Mouse (Mus musculus) kidney, embryonic 15.5 days (tissue): ENCODE data around the gene Timeless. TPM values are rescaled to one million over a fixed set of nuclear protein-coding genes. Genes with fewer than 3 reads are reported as not detected.
A peak's percentile ranks its signal among the peaks of the same experiment; 100 is the strongest.
"Not testable (repeated sequence)": the region's sequence is repeated elsewhere in the genome, so short reads cannot be mapped to it uniquely, and the experiment has no call there.

Experiments
- ATAC-seq: fragments of 200-750 bp; cut with Nextera tagmentation; replicated peaks from 2 replicates; pipeline ENCODE4 v1.8.0; 2017; ENCODE audit warnings: moderate TSS enrichment; ENCODE audit not compliant: low FRiP score
- H3K27ac ChIP-seq: fragments of 300-500 bp; sonication (generic); 2 replicates; pipeline ENCODE4 v1.5.1; 2015; ENCODE audit warnings: mild to moderate bottlenecking, inconsistent platforms
- H3K27me3 ChIP-seq: fragments of 300-500 bp; sonication (generic); 2 replicates; pipeline ENCODE4 v1.6.1; 2015; ENCODE audit warnings: inconsistent platforms
- H3K36me3 ChIP-seq: fragments of 300-500 bp; sonication (generic); 2 replicates; pipeline ENCODE4 v1.6.1; 2015; ENCODE audit warnings: inconsistent platforms
- H3K4me1 ChIP-seq: fragments of 300-500 bp; sonication (generic); 2 replicates; pipeline ENCODE4 v1.6.1; 2015; ENCODE audit warnings: inconsistent platforms
- H3K4me2 ChIP-seq: fragments of 300-500 bp; sonication (generic); 2 replicates; pipeline ENCODE4 v1.6.1; 2015; ENCODE audit warnings: moderate library complexity, mild to moderate bottlenecking, inconsistent platforms
- H3K4me3 ChIP-seq: fragments of 300-500 bp; sonication (generic); replicated peaks from 2 replicates; pipeline ENCODE4 v1.5.1; 2015; ENCODE audit warnings: mild to moderate bottlenecking, inconsistent platforms
- H3K9ac ChIP-seq: fragments of 300-500 bp; sonication (generic); 2 replicates; pipeline ENCODE4 v1.6.1; 2015; ENCODE audit warnings: mild to moderate bottlenecking, inconsistent platforms
- H3K9me3 ChIP-seq: fragments of 300-500 bp; sonication (generic); replicated peaks from 2 replicates; pipeline ENCODE4 v1.6.1; 2016; ENCODE audit warnings: inconsistent platforms
- WGBS: fragments of 180-500 bp; shearing (Covaris S2); methylation state at CpG from one replicate; pipeline ENCODE4 v1.1.7; 2015; ENCODE audit warnings: mixed read lengths; 5-methylcytosine and 5-hydroxymethylcytosine counted together
- polyA plus RNA-seq: library from polyadenylated mRNA; unstranded; fragments of >200 nt; fragmentation: Nextera tagmentation; extraction: Ambion mirVana; gene quantifications from 2 replicates; pipeline ENCODE4 v1.2.1, GENCODE M21; 2015

Gene Timeless
- 64.4 and 71.7 TPM in 2 replicates for polyA plus RNA-seq

DNA sequence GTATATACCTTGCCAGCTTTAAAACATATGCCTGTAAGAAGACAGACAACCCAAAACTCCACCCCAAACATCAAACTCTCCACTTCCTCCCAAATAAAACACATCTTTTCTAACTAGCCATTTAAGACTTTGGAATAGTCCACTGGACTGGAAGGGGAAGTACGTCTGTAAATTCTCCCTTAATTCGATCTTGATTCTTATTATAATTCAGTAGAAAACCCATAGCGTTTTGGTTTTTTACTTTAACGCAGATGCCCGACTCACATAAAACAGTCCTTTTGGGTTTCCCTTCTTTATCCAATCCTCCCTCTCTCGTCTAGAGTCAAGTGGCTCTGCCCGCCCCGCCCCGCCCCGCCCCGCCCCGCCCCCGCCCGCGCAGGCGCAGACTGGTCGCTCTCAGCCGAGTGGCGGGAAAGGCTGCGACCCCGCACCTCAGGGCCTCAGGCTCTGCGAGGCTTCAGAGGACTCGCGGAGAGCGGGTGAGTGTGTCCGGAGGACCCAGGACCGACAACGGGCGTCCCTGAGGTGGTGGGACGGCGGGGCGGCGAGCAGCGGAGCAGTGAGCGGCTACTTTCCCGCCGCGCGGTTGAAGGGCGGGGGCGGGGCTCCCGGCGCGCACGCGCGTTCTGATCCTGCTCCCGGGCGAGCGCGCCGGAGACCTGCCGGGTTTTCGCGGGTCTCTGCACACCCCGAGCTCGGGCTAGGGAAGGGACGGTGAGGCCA is at the start of gene Timeless:
Gene Timeless (plus strand): TSS at position 369 of the 723 bp plus-strand sequence.
- H3K4me3 ChIP-seq: peak within 1 kb of the TSS; percentile 66
- H3K27ac ChIP-seq: peak within 1 kb of the TSS; percentile 93
- H3K36me3 ChIP-seq: no peaks in the 10 kb centered on the region
- ATAC-seq: peak; percentile 94
- no peaks in the 10 kb centered on the region for H3K9me3 ChIP-seq
- H3K4me2 ChIP-seq: peak within 1 kb of the TSS; percentile 81
- H3K27me3 ChIP-seq: no peaks in the 10 kb centered on the region
- whole genome bisulfite sequencing: under 1% methylated on average over 54 of the region's 58 CpGs
- H3K4me1 ChIP-seq: peaks cover 28% of the 10 kb centered on the region
- peak within 1 kb of the TSS; percentile 88 for H3K9ac ChIP-seq

DNA sequence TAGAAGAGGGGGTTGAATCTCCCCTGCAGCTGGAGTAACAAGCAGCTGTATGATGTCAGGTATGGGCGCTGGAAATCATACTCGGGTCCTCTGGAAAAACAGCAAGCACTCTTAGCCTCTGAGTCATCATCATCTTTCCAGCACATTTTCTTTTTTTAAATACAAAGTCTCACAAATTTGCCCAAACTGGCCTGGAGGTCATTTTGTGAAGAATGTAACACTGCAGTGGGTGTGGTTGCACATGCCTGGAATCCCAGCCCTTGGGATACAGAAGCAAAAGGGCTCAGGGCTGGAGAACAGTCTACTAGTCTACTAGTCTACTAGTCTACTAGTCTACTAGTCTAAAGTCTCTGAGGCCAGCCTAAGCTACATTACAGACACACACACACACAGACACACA is 47.6 kb upstream of the Timeless start:
- WGBS: 85% methylated on average over 2 of the region's 2 CpGs
- H3K36me3 ChIP-seq: no peaks in the 10 kb centered on the region
- ATAC-seq: no peak
- no peak overlapping the region for H3K4me2 ChIP-seq
- no peaks in the 10 kb centered on the region for H3K9me3 ChIP-seq
- no peak overlapping the region for H3K27ac ChIP-seq
- peaks cover 21% of the 10 kb centered on the region for H3K4me1 ChIP-seq
- no peak overlapping the region for H3K9ac ChIP-seq
- no peak overlapping the region for H3K4me3 ChIP-seq
- H3K27me3 ChIP-seq: no peaks in the 10 kb centered on the region

DNA sequence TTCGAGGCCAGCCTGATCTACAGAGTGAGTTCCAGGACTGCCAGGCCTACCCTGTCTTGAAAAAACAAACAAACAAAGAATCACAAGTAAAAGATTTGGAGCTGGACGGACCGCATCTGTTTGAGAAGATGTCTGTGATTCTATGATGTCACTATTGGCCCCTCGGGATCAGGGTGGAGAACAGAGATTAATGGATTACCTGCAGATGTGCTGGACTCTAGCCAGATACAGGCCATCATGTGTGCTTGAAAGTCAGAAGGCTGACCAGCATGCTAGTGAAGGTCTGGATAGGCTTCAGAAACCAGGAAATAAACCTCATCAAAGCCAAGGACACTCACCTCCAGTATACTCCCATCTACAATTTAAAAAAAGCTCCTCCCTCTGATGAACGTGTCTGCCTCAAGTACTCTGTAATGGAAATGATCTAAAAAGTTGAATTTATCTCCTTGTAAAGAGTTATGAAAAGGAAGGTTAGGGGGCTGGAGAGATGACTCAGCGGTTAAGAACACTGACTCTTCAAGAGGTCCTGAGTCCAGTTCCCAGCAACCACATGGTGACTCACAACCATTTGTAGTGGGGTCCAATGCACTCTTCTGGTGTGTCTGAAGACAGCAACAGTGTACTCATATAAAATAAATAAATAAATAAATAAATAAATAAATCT is 46.5 kb upstream of the Timeless start:
- Histone ChIP-seq H3K9me3 (no peaks in the 10 kb centered on the region), H3K9ac (no peak overlapping the region), H3K4me2 (no peak overlapping the region), H3K27ac (no peak overlapping the region), H3K4me3 (no peak overlapping the region), H3K4me1 (peaks cover 10% of the 10 kb centered on the region), H3K36me3 (no peaks in the 10 kb centered on the region), H3K27me3 (no peaks in the 10 kb centered on the region)
- 65% methylated on average over 6 of the region's 6 CpGs for WGBS
- no peak for ATAC-seq

DNA sequence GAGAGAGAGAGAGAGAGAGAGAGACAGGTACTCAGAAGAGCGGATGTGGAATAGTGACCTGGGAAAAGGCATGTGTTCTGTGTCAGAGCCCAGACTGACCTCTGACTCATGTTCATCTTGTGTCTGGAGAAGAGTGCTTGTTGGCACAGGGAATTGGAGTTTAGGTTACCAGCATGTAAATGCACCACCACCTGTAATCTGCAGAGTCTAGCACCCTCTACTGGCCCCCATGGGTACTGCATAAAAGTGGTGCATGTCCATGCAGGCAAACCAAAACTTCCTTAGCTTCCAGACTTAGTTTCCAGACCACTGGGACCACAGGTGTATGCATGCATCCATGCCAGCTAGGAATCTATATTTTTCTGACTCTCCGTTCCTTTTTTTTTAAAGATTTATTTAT is 45.9 kb upstream of the Timeless start:
- no peaks in the 10 kb centered on the region for H3K36me3 ChIP-seq
- H3K9ac ChIP-seq: no peak overlapping the region
- H3K9me3 ChIP-seq: no peaks in the 10 kb centered on the region
- WGBS: 46% methylated on average over 2 of the region's 2 CpGs
- H3K4me1 ChIP-seq: peaks cover 8% of the 10 kb centered on the region
- H3K27me3 ChIP-seq: 0 out of 2 replicates have a peak, but pooled peaks cover under 1% of the 10 kb centered on the region
- ATAC-seq: peak; percentile 66
- no peak overlapping the region for H3K4me2 ChIP-seq
- H3K4me3 ChIP-seq: no peak overlapping the region
- no peak overlapping the region for H3K27ac ChIP-seq

DNA sequence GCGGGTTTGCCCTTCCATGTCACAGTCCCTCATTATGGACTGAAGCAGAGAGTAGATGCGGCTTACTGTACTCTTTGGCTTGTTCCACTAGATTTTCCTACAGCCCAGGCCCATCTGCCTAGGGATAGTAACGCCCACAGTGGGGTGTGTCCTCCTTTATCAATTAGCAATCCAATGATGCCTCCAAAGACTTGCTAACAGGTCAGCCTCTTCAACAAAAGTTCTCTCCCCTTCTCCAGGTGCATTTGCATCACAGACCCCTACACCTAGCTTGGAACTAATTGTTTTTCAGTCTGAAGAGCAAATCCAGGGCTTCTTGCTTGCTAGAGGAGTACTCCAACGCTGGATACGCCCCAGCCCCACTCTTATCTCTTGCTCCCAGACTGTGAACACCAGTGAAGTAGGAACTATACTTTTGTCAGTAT is 44.7 kb upstream of the Timeless start:
- Histone ChIP-seq H3K9ac (no peak overlapping the region), H3K4me1 (peaks cover 8% of the 10 kb centered on the region), H3K27me3 (peaks cover 4% of the 10 kb centered on the region; the same call in 1 of the 2 replicates), H3K4me3 (no peak overlapping the region), H3K4me2 (no peak overlapping the region), H3K9me3 (no peaks in the 10 kb centered on the region), H3K27ac (no peak overlapping the region), H3K36me3 (no peaks in the 10 kb centered on the region)
- 67% methylated on average over 5 of the region's 5 CpGs for WGBS
- no peak for ATAC-seq

DNA sequence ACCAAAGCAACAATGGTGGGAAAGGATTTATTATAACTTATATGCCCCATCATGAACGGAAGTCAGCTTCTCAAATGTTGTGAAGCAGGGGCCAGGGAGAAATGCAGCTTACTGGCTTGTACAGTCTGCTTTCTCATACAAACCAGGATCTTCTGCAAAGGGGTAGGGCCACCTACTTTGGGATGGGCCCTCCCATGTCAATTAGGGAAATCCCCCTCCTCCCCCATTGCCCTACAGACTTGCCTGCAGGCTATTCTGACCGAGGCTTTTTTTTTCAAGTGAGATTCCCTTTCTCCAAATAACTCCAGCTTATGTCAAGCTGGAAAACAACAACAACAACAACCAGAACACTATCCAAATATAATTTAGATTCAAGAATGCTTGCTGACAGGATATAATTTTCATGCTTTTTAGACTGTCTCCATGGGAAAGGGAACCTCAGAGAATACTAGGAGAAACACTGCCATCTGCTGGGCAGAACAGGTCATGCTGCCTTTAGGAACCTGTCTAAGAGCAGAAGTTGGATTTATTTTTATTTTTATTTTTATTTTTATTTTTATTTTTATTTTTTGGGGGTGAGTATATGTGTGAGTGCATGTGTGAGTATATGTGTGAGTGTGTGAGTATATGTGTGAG is 43.5 kb upstream of the Timeless start:
- Histone ChIP-seq H3K27me3 (peaks cover 4% of the 10 kb centered on the region; the same call in 1 of the 2 replicates), H3K4me1 (peaks cover 4% of the 10 kb centered on the region), H3K4me3 (no peak overlapping the region), H3K9ac (no peak overlapping the region), H3K4me2 (no peak overlapping the region), H3K9me3 (no peaks in the 10 kb centered on the region), H3K27ac (peak overlapping the region; percentile 22; the same call in 1 of the 2 replicates), H3K36me3 (no peaks in the 10 kb centered on the region)
- 41% methylated on average over 2 of the region's 2 CpGs for WGBS
- ATAC-seq: no peak

DNA sequence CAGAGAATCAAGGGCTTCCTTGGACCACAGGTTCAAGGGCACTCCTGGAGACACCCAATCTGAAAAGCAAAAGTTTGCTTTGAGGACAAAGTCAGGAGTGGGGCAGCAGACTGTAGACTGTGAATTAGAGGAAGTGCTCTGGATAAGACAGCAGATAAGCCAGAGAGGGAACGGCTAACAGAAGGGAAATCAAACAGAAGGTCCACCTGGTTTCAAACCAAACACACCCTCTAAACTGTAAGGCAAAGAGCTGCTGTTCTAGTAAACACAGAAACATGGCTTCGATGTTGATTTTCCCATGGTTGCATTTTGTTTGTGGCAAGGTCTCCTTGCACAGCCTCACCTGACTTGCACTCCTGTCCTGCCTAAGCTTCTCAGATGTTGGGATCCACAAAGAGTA is 40.4 kb upstream of the Timeless start:
- H3K4me2 ChIP-seq: no peak overlapping the region
- peaks cover 18% of the 10 kb centered on the region for H3K4me1 ChIP-seq
- no peaks in the 10 kb centered on the region for H3K9me3 ChIP-seq
- H3K4me3 ChIP-seq: no peak overlapping the region
- H3K9ac ChIP-seq: no peak overlapping the region
- peaks cover 23% of the 10 kb centered on the region for H3K27me3 ChIP-seq
- no peak overlapping the region for H3K27ac ChIP-seq
- 67% methylated on average over 2 of the region's 2 CpGs for WGBS
- no peak for ATAC-seq
- H3K36me3 ChIP-seq: no peaks in the 10 kb centered on the region

DNA sequence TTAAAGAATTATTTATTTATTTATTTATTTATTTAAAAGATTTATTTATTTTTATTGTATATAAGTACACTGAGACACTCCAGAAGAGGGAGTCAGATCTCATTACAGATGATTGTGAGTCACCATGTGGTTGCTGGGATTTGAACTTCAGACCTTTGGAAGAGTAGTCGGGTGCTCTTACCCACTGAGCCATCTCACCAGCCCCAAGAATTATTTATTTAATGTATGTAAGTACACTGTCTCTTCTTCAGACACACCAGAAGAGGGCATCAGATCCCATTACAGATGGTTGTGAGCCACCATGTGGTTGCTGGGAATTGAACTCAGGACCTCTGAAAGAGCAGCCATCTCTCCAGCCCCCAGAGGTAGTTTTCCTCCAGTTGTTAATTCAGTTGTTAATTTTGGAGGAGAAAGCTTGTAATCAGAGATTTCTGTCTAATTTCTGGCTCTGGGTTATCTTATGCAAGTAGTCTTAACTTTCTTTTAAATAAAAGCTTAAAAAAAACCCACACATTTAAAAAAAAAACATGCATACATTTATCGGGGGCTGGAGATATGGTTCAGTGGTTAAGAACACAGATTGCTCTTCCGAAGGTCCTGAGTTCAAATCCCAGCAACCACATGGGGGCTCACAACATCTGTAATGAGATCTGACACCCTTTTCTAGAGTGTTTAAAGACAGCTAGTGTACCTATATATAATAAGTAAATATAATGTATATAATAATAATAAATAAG is 39.7 kb upstream of the Timeless start:
- ATAC-seq, H3K9me3 ChIP-seq, H3K9ac ChIP-seq, H3K4me3 ChIP-seq, H3K36me3 ChIP-seq, H3K27ac ChIP-seq, H3K4me2 ChIP-seq: not testable (repeated sequence)
- Histone ChIP-seq H3K27me3 (peaks cover 29% of the 10 kb centered on the region), H3K4me1 (peaks cover 18% of the 10 kb centered on the region)
- WGBS: 90% methylated on average over 3 of the region's 3 CpGs

DNA sequence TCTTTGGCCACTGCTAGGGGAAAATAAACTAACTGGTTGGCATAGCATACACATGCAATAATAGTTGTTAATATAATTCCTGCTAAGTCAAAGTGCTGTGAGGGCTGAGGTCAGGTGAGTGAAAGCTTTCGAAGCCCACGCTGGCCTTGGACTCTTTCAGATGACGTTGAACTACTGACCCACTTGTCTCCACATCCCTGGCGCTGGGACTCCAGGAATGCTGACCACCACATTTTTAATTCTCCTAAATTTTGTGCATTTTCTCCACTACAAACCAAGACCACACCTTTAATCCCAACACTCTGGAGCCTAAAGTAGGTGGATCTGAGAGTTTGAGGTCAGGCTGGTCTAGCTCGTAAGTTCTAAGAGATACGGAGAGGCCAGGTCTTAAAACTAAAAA is 38.8 kb upstream of the Timeless start:
- 94% methylated on average over 6 of the region's 6 CpGs for WGBS
- peaks cover 18% of the 10 kb centered on the region for H3K4me1 ChIP-seq
- H3K27ac ChIP-seq: no peak overlapping the region
- H3K4me2 ChIP-seq: no peak overlapping the region
- no peaks in the 10 kb centered on the region for H3K9me3 ChIP-seq
- no peak overlapping the region for H3K4me3 ChIP-seq
- H3K36me3 ChIP-seq: no peaks in the 10 kb centered on the region
- H3K27me3 ChIP-seq: peaks cover 29% of the 10 kb centered on the region
- H3K9ac ChIP-seq: no peak overlapping the region
- ATAC-seq: no peak

DNA sequence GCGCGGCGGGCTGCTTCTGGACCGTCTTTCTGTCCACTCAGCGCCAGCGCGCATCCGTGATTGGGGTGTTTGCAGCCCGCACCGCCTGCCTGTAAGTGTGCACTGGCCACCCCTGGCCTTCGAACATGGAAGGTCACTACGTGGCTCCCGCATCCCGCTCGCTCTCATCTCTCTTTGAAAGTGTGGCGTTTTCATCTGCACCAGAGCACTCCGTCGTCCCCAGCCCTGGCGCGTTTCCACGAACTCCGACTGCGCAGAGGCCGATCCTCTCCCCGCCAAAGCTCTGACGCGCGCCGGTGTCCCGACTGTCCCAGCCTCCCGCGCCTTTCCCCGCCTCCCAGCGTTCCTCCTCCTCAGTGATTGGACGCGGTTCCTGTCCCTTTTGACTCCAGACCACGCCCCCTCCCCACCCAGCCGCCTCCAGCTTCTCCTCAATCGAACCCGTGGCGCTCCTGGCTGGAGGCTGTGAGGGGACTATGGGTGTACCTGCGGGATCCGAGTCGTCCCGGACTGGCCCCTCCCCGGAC is 37.8 kb upstream of the Timeless start, which contains the start of gene Gls2:
Gene Gls2 (plus strand): TSS at position 434 of the 527 bp plus-strand sequence.
- Histone ChIP-seq H3K4me3 (peak within 1 kb of the TSS; percentile 75), H3K27me3 (peaks cover 29% of the 10 kb centered on the region), H3K4me2 (peak within 1 kb of the TSS; percentile 100), H3K9ac (peak within 1 kb of the TSS; percentile 52), H3K27ac (peak within 1 kb of the TSS; percentile 71), H3K4me1 (peaks cover 14% of the 10 kb centered on the region), H3K9me3 (no peaks in the 10 kb centered on the region), H3K36me3 (no peaks in the 10 kb centered on the region)
- ATAC-seq: peak; percentile 97
- under 1% methylated on average over 46 of the region's 46 CpGs for WGBS
